ENCODE assay signal across 31 mouse cellular contexts in genomic region chr2:25051450-25051849, GRCm38 (mm10). TPM values are rescaled to one million over a fixed set of nuclear protein-coding genes. Genes with fewer than 3 reads are reported as not detected.
DNase-seq lines count a peak whose midpoint lies in the region; ATAC-seq and TF ChIP-seq lines count a peak whose summit lies in the region.
"Had no signal": no experiment of that assay in that cellular context is flagged by ENCODE, and none has a peak within 500 bp of the region (broad histone marks: within the 10 kb centered on the region; RNA-seq: fewer than 3 reads in every experiment).

No protein-coding gene starts in this region.

- peak; percentile 32; the same call in 1 of the 2 replicates for TF ChIP-seq EP300 in liver, postnatal 0 days (IDR thresholded peaks at IDR 0.05; ENCODE audit: low read depth)

- DNase-seq in forebrain, embryonic 11.5 days (ENCODE audit: low spot score) = no peak
- peak; percentile 21 for DNase-seq in kidney, adult 18-20 months
- no peak for DNase-seq in kidney, adult 9 months
- no peak for DNase-seq in layer of hippocampus, adult 2 months (ENCODE audit: low spot score in 2 of 2)
- no peak for DNase-seq in layer of hippocampus, adult 8-10 months (ENCODE audit: low spot score in 2 of 2)
- DNase-seq in liver, postnatal 0 days = peak; percentile 70
- no peak for DNase-seq in liver, embryonic 11.5 days (ENCODE audit: low spot score)
- DNase-seq: adrenal gland, adult 2 months; adrenal gland, postnatal 14 days; gastrocnemius, adult 2 months; gastrocnemius, postnatal 14 days; heart, adult 18-20 months; heart, postnatal 14 days; heart, postnatal 4 days had no signal

- no peaks in the 10 kb centered on the region for H3K9me3 ChIP-seq in forebrain, embryonic 16.5 days (ENCODE audit: control insufficient read depth, low read length)
- H3K9me3 ChIP-seq in forebrain, embryonic 11.5 days (ENCODE audit: control insufficient read depth, low read length) = no peaks in the 10 kb centered on the region
- H3K9me3 ChIP-seq in liver, postnatal 0 days (ENCODE audit: low read length) = no peaks in the 10 kb centered on the region
- no peaks in the 10 kb centered on the region for H3K9me3 ChIP-seq in liver, embryonic 11.5 days (ENCODE audit: control insufficient read depth, low read length)
- H3K9me3 ChIP-seq: embryonic facial prominence, embryonic 12.5 days; embryonic facial prominence, embryonic 15.5 days; heart, embryonic 10.5 days; heart, embryonic 13.5 days had no signal

- no peak overlapping the region for H3K9ac ChIP-seq in forebrain, embryonic 16.5 days (replicated peaks; ENCODE audit: low read depth, low read length)
- H3K9ac ChIP-seq in forebrain, embryonic 11.5 days (ENCODE audit: low read length) = no peak overlapping the region
- no peak overlapping the region for H3K9ac ChIP-seq in liver, postnatal 0 days (replicated peaks)
- no peak overlapping the region for H3K9ac ChIP-seq in liver, embryonic 11.5 days (ENCODE audit: low read depth, low read length)
- H3K9ac ChIP-seq: embryonic facial prominence, embryonic 12.5 days; embryonic facial prominence, embryonic 15.5 days; forebrain, postnatal 0 days; heart, embryonic 13.5 days; hindbrain, embryonic 14.5 days had no signal

- H3K36me3 ChIP-seq in forebrain, embryonic 16.5 days (ENCODE audit: control insufficient read depth, insufficient read depth) = no peaks in the 10 kb centered on the region
- H3K36me3 ChIP-seq in forebrain, embryonic 11.5 days (ENCODE audit: control insufficient read depth, insufficient read depth, low read length) = no peaks in the 10 kb centered on the region
- H3K36me3 ChIP-seq in liver, postnatal 0 days (replicated peaks; ENCODE audit: insufficient read depth, low read length) = peaks cover 26% of the 10 kb centered on the region
- H3K36me3 ChIP-seq in liver, embryonic 11.5 days (ENCODE audit: control insufficient read depth, insufficient read depth, low read length) = no peaks in the 10 kb centered on the region
- H3K36me3 ChIP-seq: embryonic facial prominence, embryonic 12.5 days; embryonic facial prominence, embryonic 15.5 days had no signal

- H3K4me3 ChIP-seq in forebrain, embryonic 16.5 days (replicated peaks; ENCODE audit: low read length) = no peak overlapping the region
- no peak overlapping the region for H3K4me3 ChIP-seq in forebrain, embryonic 11.5 days (ENCODE audit: low read depth, low read length)
- no peak overlapping the region for H3K4me3 ChIP-seq in layer of hippocampus, adult 2 months
- no peak overlapping the region for H3K4me3 ChIP-seq in liver, postnatal 0 days (ENCODE audit: low read depth, low read length)
- H3K4me3 ChIP-seq in liver, embryonic 11.5 days (ENCODE audit: low read depth, low read length) = no peak overlapping the region
- H3K4me3 ChIP-seq: embryonic facial prominence, embryonic 12.5 days; embryonic facial prominence, embryonic 15.5 days; gastrocnemius, adult 2 months; heart, embryonic 10.5 days; heart, embryonic 13.5 days had no signal

- no peak for ATAC-seq in forebrain, embryonic 16.5 days
- no peak for ATAC-seq in forebrain, embryonic 11.5 days (replicated peaks; ENCODE audit: low FRiP score)
- peak; percentile 68 for ATAC-seq in liver, postnatal 0 days
- no peak for ATAC-seq in liver, embryonic 11.5 days (replicated peaks; ENCODE audit: low FRiP score)
- ATAC-seq: CD4-positive, CD25-positive, alpha-beta regulatory T cell, adult 4 months; forebrain, postnatal 0 days had no signal

- H3K4me2 ChIP-seq in forebrain, embryonic 16.5 days (ENCODE audit: low read length) = no peak overlapping the region
- no peak overlapping the region for H3K4me2 ChIP-seq in forebrain, embryonic 11.5 days (ENCODE audit: low read depth, low read length, severe bottlenecking)
- peak overlapping the region; percentile 38; the same call in 1 of the 2 replicates for H3K4me2 ChIP-seq in liver, postnatal 0 days (ENCODE audit: low read depth, low read length)
- no peak overlapping the region for H3K4me2 ChIP-seq in liver, embryonic 11.5 days
- H3K4me2 ChIP-seq: embryonic facial prominence, embryonic 12.5 days; embryonic facial prominence, embryonic 15.5 days; heart, embryonic 13.5 days; hindbrain, embryonic 14.5 days had no signal

- H3K4me1 ChIP-seq in forebrain, embryonic 16.5 days (replicated peaks; ENCODE audit: control insufficient read depth, insufficient read depth, low read length) = peaks cover 17% of the 10 kb centered on the region
- H3K4me1 ChIP-seq in forebrain, embryonic 11.5 days (replicated peaks; ENCODE audit: control insufficient read depth, insufficient read depth, low read length) = peaks cover 7% of the 10 kb centered on the region
- peaks cover 15% of the 10 kb centered on the region for H3K4me1 ChIP-seq in liver, postnatal 0 days (ENCODE audit: insufficient read depth)
- peaks cover 11% of the 10 kb centered on the region for H3K4me1 ChIP-seq in liver, embryonic 11.5 days (replicated peaks; ENCODE audit: control insufficient read depth, insufficient read depth, low read length)

- 91% methylated on average over 8 of the region's 8 CpGs for WGBS in forebrain, embryonic 16.5 days
- WGBS in forebrain, embryonic 11.5 days = 87% methylated on average over 8 of the region's 8 CpGs
- WGBS in liver, postnatal 0 days (ENCODE audit: insufficient replicate concordance) = 62% methylated on average over 8 of the region's 8 CpGs
- WGBS in liver, embryonic 11.5 days = 88% methylated on average over 8 of the region's 8 CpGs

- 0 out of 2 replicates have a peak overlapping the region, but pooled peaks have one; percentile 11 for H3K27ac ChIP-seq in forebrain, embryonic 16.5 days (ENCODE audit: low read length)
- H3K27ac ChIP-seq in forebrain, embryonic 11.5 days (ENCODE audit: low read depth, low read length) = no peak overlapping the region
- peak overlapping the region; percentile 69 for H3K27ac ChIP-seq in layer of hippocampus, adult 2 months
- H3K27ac ChIP-seq in liver, postnatal 0 days (ENCODE audit: low read depth) = peak overlapping the region; percentile 69
- no peak overlapping the region for H3K27ac ChIP-seq in liver, embryonic 11.5 days (ENCODE audit: low read depth, low read length)
- H3K27ac ChIP-seq: embryonic facial prominence, embryonic 12.5 days; embryonic facial prominence, embryonic 15.5 days; gastrocnemius, adult 2 months; heart, embryonic 10.5 days; heart, embryonic 13.5 days; hindbrain, embryonic 14.5 days; hindbrain, postnatal 0 days had no signal

- H3K27me3 ChIP-seq in forebrain, embryonic 16.5 days (replicated peaks; ENCODE audit: control insufficient read depth, insufficient read depth, low read length) = no peaks in the 10 kb centered on the region
- no peaks in the 10 kb centered on the region for H3K27me3 ChIP-seq in forebrain, embryonic 11.5 days (ENCODE audit: control insufficient read depth, insufficient read depth, low read length)
- no peaks in the 10 kb centered on the region for H3K27me3 ChIP-seq in liver, postnatal 0 days (ENCODE audit: insufficient read depth, low read length)
- no peaks in the 10 kb centered on the region for H3K27me3 ChIP-seq in liver, embryonic 11.5 days (replicated peaks; ENCODE audit: control insufficient read depth, insufficient read depth, low read length)
- H3K27me3 ChIP-seq: embryonic facial prominence, embryonic 12.5 days; embryonic facial prominence, embryonic 15.5 days; heart, embryonic 13.5 days had no signal

- 0 out of 2 replicates have a peak, but pooled peaks have one; percentile 4 for TF ChIP-seq CTCF in layer of hippocampus, adult 2 months (conservative IDR thresholded peaks at IDR 0.05)
- TF ChIP-seq CTCF in liver, postnatal 0 days (IDR thresholded peaks at IDR 0.05; ENCODE audit: low read depth) = no peak

RNA-seq across cellular contexts. Expression of gene Nsmf, which starts 2.7 kb away (rescaled TPM):
- 186 and 223 TPM in 2 replicates for polyA plus RNA-seq in forebrain, embryonic 16.5 days (2015; fragmentation: Nextera tagmentation; extraction: Ambion mirVana)
- 68.0 and 81.2 TPM in 2 replicates for polyA plus RNA-seq in forebrain, embryonic 11.5 days (2014; fragmentation: Nextera tagmentation; extraction: Ambion mirVana)
- total RNA-seq in layer of hippocampus, adult 2 months (2021) = 1,000 to 10,000 TPM in 1 of 2 experiments, 100 to 1,000 TPM in 1; 975 to 1,037 TPM
- 100 to 1,000 TPM; 768 to 931 (median 837) TPM for total RNA-seq in layer of hippocampus, adult 8-10 months (2022)
- 29.0 and 32.1 TPM in 2 replicates for polyA plus RNA-seq in liver, postnatal 0 days (2015; fragmentation: Nextera tagmentation; extraction: Ambion mirVana)
- polyA plus RNA-seq in liver, embryonic 11.5 days (2014; fragmentation: Nextera tagmentation; extraction: Ambion mirVana) = 29.0 and 32.6 TPM in 2 replicates

RNA-seq across cellular contexts. Expression of gene Entpd8, which starts 28.7 kb away (rescaled TPM):
- not detected in 2 replicates for polyA plus RNA-seq in forebrain, embryonic 16.5 days (2015; fragmentation: Nextera tagmentation; extraction: Ambion mirVana)
- polyA plus RNA-seq in forebrain, embryonic 11.5 days (2014; fragmentation: Nextera tagmentation; extraction: Ambion mirVana) = not detected in 2 replicates
- total RNA-seq in layer of hippocampus, adult 2 months (2021) = not detected
- total RNA-seq in layer of hippocampus, adult 8-10 months (2022) = not detected
- polyA plus RNA-seq in liver, postnatal 0 days (2015; fragmentation: Nextera tagmentation; extraction: Ambion mirVana) = 23.8 and 25.9 TPM in 2 replicates
- 0.90 and 1.7 TPM in 2 replicates for polyA plus RNA-seq in liver, embryonic 11.5 days (2014; fragmentation: Nextera tagmentation; extraction: Ambion mirVana)
- total RNA-seq: common myeloid progenitor, adult 5-6 weeks; forebrain, postnatal 0 days; gastrocnemius, adult 2 months; gastrocnemius, postnatal 14 days; gastrocnemius, postnatal 4 days; heart, adult 18-20 months; heart, postnatal 14 days; heart, postnatal 4 days; hindbrain, postnatal 0 days; MEL had no signal
- polyA plus RNA-seq: C2C12; cerebellum, adult 2 months; embryonic facial prominence, embryonic 12.5 days; embryonic facial prominence, embryonic 15.5 days; forebrain, postnatal 0 days; heart, embryonic 13.5 days; hindbrain, embryonic 11.5 days; hindbrain, embryonic 14.5 days; hindbrain, postnatal 0 days had no signal

RNA-seq across cellular contexts. Expression of gene Noxa1, which starts 43.5 kb away (rescaled TPM):
- polyA plus RNA-seq in forebrain, embryonic 16.5 days (2015; fragmentation: Nextera tagmentation; extraction: Ambion mirVana) = not detected in 2 replicates
- 0.31 TPM in 1 of 2 replicates, not detected in the other for polyA plus RNA-seq in forebrain, embryonic 11.5 days (2014; fragmentation: Nextera tagmentation; extraction: Ambion mirVana)
- total RNA-seq in layer of hippocampus, adult 2 months (2021) = not detected
- not detected for total RNA-seq in layer of hippocampus, adult 8-10 months (2022)
- 0.52 and 0.59 TPM in 2 replicates for polyA plus RNA-seq in liver, postnatal 0 days (2015; fragmentation: Nextera tagmentation; extraction: Ambion mirVana)
- 0.69 and 1.0 TPM in 2 replicates for polyA plus RNA-seq in liver, embryonic 11.5 days (2014; fragmentation: Nextera tagmentation; extraction: Ambion mirVana)
- total RNA-seq: adrenal gland, adult 2 months; adrenal gland, postnatal 14 days; forebrain, postnatal 0 days; gastrocnemius, adult 2 months; gastrocnemius, postnatal 14 days; gastrocnemius, postnatal 4 days; heart, adult 18-20 months; heart, postnatal 14 days; heart, postnatal 4 days; hindbrain, postnatal 0 days had no signal
- polyA plus RNA-seq: adrenal gland, adult 2 months; C2C12; cerebellum, adult 2 months; embryonic facial prominence, embryonic 12.5 days; forebrain, postnatal 0 days; frontal cortex, adult 2 months; heart, embryonic 13.5 days; heart, embryonic 16.5 days; hindbrain, embryonic 11.5 days; hindbrain, embryonic 14.5 days; hindbrain, postnatal 0 days had no signal

Comparison
In these comparisons a context has a peak if more than half of its experiments do, and no peak if none do; other contexts are left out.
1. H3K27ac ChIP-seq: peak in forebrain, embryonic 16.5 days (single experiment), layer of hippocampus, adult 2 months (single experiment) and liver, postnatal 0 days (single experiment); none in forebrain, embryonic 11.5 days (single experiment) and liver, embryonic 11.5 days (single experiment).
2. DNase-seq: peak in kidney, adult 18-20 months (single experiment) and liver, postnatal 0 days (single experiment); none in forebrain, embryonic 11.5 days (single experiment), kidney, adult 9 months (single experiment), layer of hippocampus, adult 2 months (0 of 2), layer of hippocampus, adult 8-10 months (0 of 2) and liver, embryonic 11.5 days (single experiment).